Mouse (Mus musculus): Measurements from ENCODE around the gene Klf9. TPM values are rescaled to one million over a fixed set of nuclear protein-coding genes. Genes with fewer than 3 reads are reported as not detected.

Gene Klf9
- polyA plus RNA-seq, 1 experiment from 2014 or later = 2.6 TPM

- H3K4me1 ChIP-seq = no peaks in the 10 kb centered on the region
- H3K27ac ChIP-seq = no peak overlapping the region
- WGBS = 91% methylated on average over 5 of the region's 5 CpGs
- H3K4me2 ChIP-seq (replicated peaks) = no peak overlapping the region
- H3K36me3 ChIP-seq = no peaks in the 10 kb centered on the region
- H3K4me3 ChIP-seq = no peak overlapping the region
- 0 out of 2 replicates have a peak, but pooled peaks cover 2% of the 10 kb centered on the region for H3K9me3 ChIP-seq
- no peak for ATAC-seq (ENCODE audit: insufficient number of reproducible peaks, insufficient read depth, low FRiP score, low TSS enrichment)
- no peak overlapping the region for H3K9ac ChIP-seq
- H3K27me3 ChIP-seq = no peaks in the 10 kb centered on the region
Observed at GRCm38 (mm10) chr19:23168899-23169658, 28.1 kb downstream of the Klf9 start.

- no peaks in the 10 kb centered on the region for H3K27me3 ChIP-seq
- H3K4me1 ChIP-seq = no peaks in the 10 kb centered on the region
- H3K27ac ChIP-seq = no peak overlapping the region
- no peaks in the 10 kb centered on the region for H3K36me3 ChIP-seq
- no peak overlapping the region for H3K4me2 ChIP-seq (replicated peaks)
- no peak overlapping the region for H3K9ac ChIP-seq
- 0 out of 2 replicates have a peak, but pooled peaks cover 2% of the 10 kb centered on the region for H3K9me3 ChIP-seq
- no peak for ATAC-seq (ENCODE audit: insufficient number of reproducible peaks, insufficient read depth, low FRiP score, low TSS enrichment)
- H3K4me3 ChIP-seq = no peak overlapping the region
- 94% methylated on average over 2 of the region's 2 CpGs for WGBS
Observed at GRCm38 (mm10) chr19:23169659-23170050, 28.6 kb downstream of the Klf9 start.

GRCm38 (mm10) chr19:23170476-23170875 lies 29.4 kb downstream of the Klf9 start:
- H3K27ac ChIP-seq = no peak overlapping the region
- no peaks in the 10 kb centered on the region for H3K27me3 ChIP-seq
- no peak for ATAC-seq (ENCODE audit: insufficient number of reproducible peaks, insufficient read depth, low FRiP score, low TSS enrichment)
- no peak overlapping the region for H3K4me2 ChIP-seq (replicated peaks)
- H3K9ac ChIP-seq = no peak overlapping the region
- H3K4me3 ChIP-seq = no peak overlapping the region
- no peaks in the 10 kb centered on the region for H3K36me3 ChIP-seq
- 0 out of 2 replicates have a peak, but pooled peaks cover 2% of the 10 kb centered on the region for H3K9me3 ChIP-seq
- no peaks in the 10 kb centered on the region for H3K4me1 ChIP-seq
- 91% methylated on average over 5 of the region's 5 CpGs for WGBS

- no peaks in the 10 kb centered on the region for H3K36me3 ChIP-seq
- 0 out of 2 replicates have a peak, but pooled peaks cover 2% of the 10 kb centered on the region for H3K9me3 ChIP-seq
- H3K27me3 ChIP-seq = no peaks in the 10 kb centered on the region
- H3K9ac ChIP-seq = no peak overlapping the region
- WGBS = 84% methylated on average over 2 of the region's 2 CpGs
- H3K4me3 ChIP-seq = no peak overlapping the region
- no peak overlapping the region for H3K4me2 ChIP-seq (replicated peaks)
- ATAC-seq (ENCODE audit: insufficient number of reproducible peaks, insufficient read depth, low FRiP score, low TSS enrichment) = no peak
- no peaks in the 10 kb centered on the region for H3K4me1 ChIP-seq
- H3K27ac ChIP-seq = no peak overlapping the region
Observed at GRCm38 (mm10) chr19:23171136-23171535, 30.1 kb downstream of the Klf9 start.

GRCm38 (mm10) chr19:23175090-23175489 lies 34.1 kb downstream of the Klf9 start:
- Histone ChIP-seq H3K4me3 (no peak overlapping the region), H3K9me3 (0 out of 2 replicates have a peak, but pooled peaks cover 1% of the 10 kb centered on the region), H3K9ac (no peak overlapping the region), H3K4me2 (replicated peaks) (no peak overlapping the region), H3K27me3 (no peaks in the 10 kb centered on the region), H3K36me3 (no peaks in the 10 kb centered on the region), H3K4me1 (no peaks in the 10 kb centered on the region), H3K27ac (no peak overlapping the region)
- WGBS = 75% methylated on average over 3 of the region's 3 CpGs
- ATAC-seq (ENCODE audit: insufficient number of reproducible peaks, insufficient read depth, low FRiP score, low TSS enrichment) = no peak

GRCm38 (mm10) chr19:23175511-23175910 lies 34.5 kb downstream of the Klf9 start:
- Histone ChIP-seq H3K4me3 (no peak overlapping the region), H3K9me3 (no peaks in the 10 kb centered on the region), H3K4me1 (no peaks in the 10 kb centered on the region; the same call in 1 of the 2 replicates), H3K27ac (no peak overlapping the region), H3K27me3 (no peaks in the 10 kb centered on the region), H3K36me3 (no peaks in the 10 kb centered on the region), H3K4me2 (replicated peaks) (no peak overlapping the region), H3K9ac (no peak overlapping the region)
- no peak for ATAC-seq (ENCODE audit: insufficient number of reproducible peaks, insufficient read depth, low FRiP score, low TSS enrichment)
- 61% methylated on average over 2 of the region's 2 CpGs for WGBS

- no peak overlapping the region for H3K4me2 ChIP-seq (replicated peaks)
- H3K4me3 ChIP-seq = no peak overlapping the region
- no peak overlapping the region for H3K9ac ChIP-seq
- 91% methylated on average over 3 of the region's 3 CpGs for WGBS
- H3K27ac ChIP-seq = no peak overlapping the region
- H3K9me3 ChIP-seq = no peaks in the 10 kb centered on the region
- ATAC-seq (ENCODE audit: insufficient number of reproducible peaks, insufficient read depth, low FRiP score, low TSS enrichment) = no peak
- no peaks in the 10 kb centered on the region; the same call in 1 of the 2 replicates for H3K4me1 ChIP-seq
- no peaks in the 10 kb centered on the region for H3K27me3 ChIP-seq
- 0 out of 2 replicates have a peak, but pooled peaks cover 2% of the 10 kb centered on the region for H3K36me3 ChIP-seq
Observed at GRCm38 (mm10) chr19:23178533-23178932, 37.5 kb downstream of the Klf9 start.

- 88% methylated on average over 4 of the region's 4 CpGs for WGBS
- Histone ChIP-seq H3K9ac (no peak overlapping the region), H3K9me3 (no peaks in the 10 kb centered on the region), H3K4me3 (no peak overlapping the region), H3K27me3 (no peaks in the 10 kb centered on the region), H3K4me1 (no peaks in the 10 kb centered on the region; the same call in 1 of the 2 replicates), H3K36me3 (peaks cover 5% of the 10 kb centered on the region; the same call in 1 of the 2 replicates), H3K4me2 (replicated peaks) (no peak overlapping the region), H3K27ac (no peak overlapping the region)
- ATAC-seq (ENCODE audit: insufficient number of reproducible peaks, insufficient read depth, low FRiP score, low TSS enrichment) = no peak
Observed at GRCm38 (mm10) chr19:23183493-23183892, 42.5 kb downstream of the Klf9 start.

- H3K4me1 ChIP-seq = no peaks in the 10 kb centered on the region; the same call in 1 of the 2 replicates
- H3K4me3 ChIP-seq = no peak overlapping the region
- H3K27ac ChIP-seq = no peak overlapping the region
- WGBS = 88% methylated on average over 4 of the region's 4 CpGs
- H3K9ac ChIP-seq = no peak overlapping the region
- no peaks in the 10 kb centered on the region for H3K9me3 ChIP-seq
- peaks cover 5% of the 10 kb centered on the region; the same call in 1 of the 2 replicates for H3K36me3 ChIP-seq
- H3K4me2 ChIP-seq (replicated peaks) = no peak overlapping the region
- no peaks in the 10 kb centered on the region for H3K27me3 ChIP-seq
- ATAC-seq (ENCODE audit: insufficient number of reproducible peaks, insufficient read depth, low FRiP score, low TSS enrichment) = no peak
Observed at GRCm38 (mm10) chr19:23184068-23184467, 43.0 kb downstream of the Klf9 start.

GRCm38 (mm10) chr19:23187732-23188131 lies 46.7 kb downstream of the Klf9 start:
- 90% methylated on average over 6 of the region's 6 CpGs for WGBS
- Histone ChIP-seq H3K9ac (no peak overlapping the region), H3K27me3 (no peaks in the 10 kb centered on the region), H3K9me3 (no peaks in the 10 kb centered on the region), H3K4me3 (no peak overlapping the region), H3K27ac (no peak overlapping the region), H3K4me2 (replicated peaks) (no peak overlapping the region), H3K36me3 (peaks cover 3% of the 10 kb centered on the region; the same call in 1 of the 2 replicates), H3K4me1 (no peaks in the 10 kb centered on the region)
- no peak for ATAC-seq (ENCODE audit: insufficient number of reproducible peaks, insufficient read depth, low FRiP score, low TSS enrichment)

GRCm38 (mm10) chr19:23188986-23189385 lies 48.0 kb downstream of the Klf9 start:
- H3K4me1 ChIP-seq = no peaks in the 10 kb centered on the region
- no peaks in the 10 kb centered on the region for H3K27me3 ChIP-seq
- H3K9ac ChIP-seq = no peak overlapping the region
- H3K27ac ChIP-seq = no peak overlapping the region
- no peak overlapping the region for H3K4me3 ChIP-seq
- 89% methylated on average over 7 of the region's 7 CpGs for whole genome bisulfite sequencing
- H3K36me3 ChIP-seq = peaks cover 3% of the 10 kb centered on the region; the same call in 1 of the 2 replicates
- no peak for ATAC-seq (ENCODE audit: insufficient number of reproducible peaks, insufficient read depth, low FRiP score, low TSS enrichment)
- no peak overlapping the region for H3K4me2 ChIP-seq (replicated peaks)
- H3K9me3 ChIP-seq = no peaks in the 10 kb centered on the region

GRCm38 (mm10) chr19:23189744-23190143 lies 48.7 kb downstream of the Klf9 start:
- H3K27me3 ChIP-seq = no peaks in the 10 kb centered on the region
- H3K9ac ChIP-seq = no peak overlapping the region
- no peaks in the 10 kb centered on the region for H3K9me3 ChIP-seq
- no peaks in the 10 kb centered on the region for H3K4me1 ChIP-seq
- no peak overlapping the region for H3K4me2 ChIP-seq (replicated peaks)
- peaks cover under 1% of the 10 kb centered on the region; the same call in 1 of the 2 replicates for H3K36me3 ChIP-seq
- 95% methylated on average over 1 of the region's 1 CpGs for WGBS
- H3K27ac ChIP-seq = no peak overlapping the region
- no peak overlapping the region for H3K4me3 ChIP-seq
- ATAC-seq (ENCODE audit: insufficient number of reproducible peaks, insufficient read depth, low FRiP score, low TSS enrichment) = no peak
